Mouse (Mus musculus) limb, embryonic 14.5 days (tissue): ENCODE results near the gene Pik3r1. TPM values are rescaled to one million over a fixed set of nuclear protein-coding genes. Genes with fewer than 3 reads are reported as not detected.

Experiments
- ATAC-seq: fragments of 200-750 bp; cut with Nextera tagmentation; 2 replicates; pipeline ENCODE4 v1.8.0; 2017; ENCODE audit warnings: low read depth, moderate number of reproducible peaks, moderate TSS enrichment; ENCODE audit not compliant: low FRiP score
- DNase-seq: peaks from one replicate; pipeline ENCODE4 v3.0.0-alpha.2; 2015; ENCODE audit warnings: low spot score
- H3K27ac ChIP-seq: fragments of 300-500 bp; sonication (generic); replicated peaks from 2 replicates; pipeline ENCODE4 v1.5.1; 2014; ENCODE audit warnings: low read depth, mild to moderate bottlenecking, low read length, moderate library complexity, mixed read lengths
- H3K27me3 ChIP-seq: fragments of 300-500 bp; sonication (generic); 2 replicates; pipeline ENCODE4 v1.6.1; 2014; ENCODE audit warnings: low read length, mixed read lengths; ENCODE audit not compliant: control insufficient read depth, insufficient read depth
- H3K36me3 ChIP-seq: fragments of 300-500 bp; sonication (generic); 2 replicates; pipeline ENCODE4 v1.6.1; 2014; ENCODE audit warnings: mild to moderate bottlenecking, low read length, moderate library complexity, mixed read lengths; ENCODE audit not compliant: control insufficient read depth, insufficient read depth
- H3K4me1 ChIP-seq: fragments of 300-500 bp; sonication (generic); 2 replicates; pipeline ENCODE4 v1.6.1; 2014; ENCODE audit warnings: antibody characterized with exemption, low read length, mixed read lengths; ENCODE audit not compliant: control insufficient read depth, insufficient read depth
- H3K4me2 ChIP-seq: fragments of 300-500 bp; sonication (generic); replicated peaks from 2 replicates; pipeline ENCODE4 v1.6.1; 2014; ENCODE audit warnings: low read depth, mild to moderate bottlenecking, low read length, moderate library complexity; ENCODE audit not compliant: severe bottlenecking
- H3K4me3 ChIP-seq: fragments of 300-500 bp; sonication (generic); replicated peaks from 2 replicates; pipeline ENCODE4 v1.5.1; 2014; ENCODE audit warnings: low read length
- H3K9ac ChIP-seq: fragments of 300-500 bp; sonication (generic); 2 replicates; pipeline ENCODE4 v1.6.1; 2014; ENCODE audit warnings: mild to moderate bottlenecking, low read depth, low read length, moderate library complexity; ENCODE audit not compliant: severe bottlenecking
- H3K9me3 ChIP-seq: fragments of 300-500 bp; sonication (generic); 2 replicates; pipeline ENCODE4 v1.6.1; 2016; ENCODE audit warnings: low read length; ENCODE audit not compliant: control insufficient read depth
- POLR2A ChIP-seq: fragments of 200-500 bp; IDR thresholded peaks from 2 replicates; pipeline ENCODE4 v1.8.0; 2012; ENCODE audit warnings: inconsistent platforms, mild to moderate bottlenecking, moderate library complexity, borderline replicate concordance; ENCODE audit not compliant: insufficient read depth, insufficient read length; ENCODE audit errors: extremely low read depth
- WGBS: fragments of 180-500 bp; shearing (Covaris S2); extraction: QIAGEN DNeasy Blood & Tissue Kit; methylation state at CpG from one replicate; pipeline ENCODE4 v1.1.7; 2014; 5-methylcytosine and 5-hydroxymethylcytosine counted together
- polyA plus RNA-seq, 2 experiments: library from polyadenylated mRNA; depleted of rRNA in 1 of 2; stranded (reverse) in 1 of 2; unstranded in 1 of 2; fragments of >200 nt; fragmentation: Nextera tagmentation in 1 of 2; extraction: Ambion mirVana in 1 of 2; gene quantifications; 2 replicates each; pipeline versions ENCODE4 v1.2.1 to v1.2.3; 2012 to 2014

Gene Pik3r1
- polyA plus RNA-seq, 2 experiments: 29.2 to 62.2 TPM

DNA sequence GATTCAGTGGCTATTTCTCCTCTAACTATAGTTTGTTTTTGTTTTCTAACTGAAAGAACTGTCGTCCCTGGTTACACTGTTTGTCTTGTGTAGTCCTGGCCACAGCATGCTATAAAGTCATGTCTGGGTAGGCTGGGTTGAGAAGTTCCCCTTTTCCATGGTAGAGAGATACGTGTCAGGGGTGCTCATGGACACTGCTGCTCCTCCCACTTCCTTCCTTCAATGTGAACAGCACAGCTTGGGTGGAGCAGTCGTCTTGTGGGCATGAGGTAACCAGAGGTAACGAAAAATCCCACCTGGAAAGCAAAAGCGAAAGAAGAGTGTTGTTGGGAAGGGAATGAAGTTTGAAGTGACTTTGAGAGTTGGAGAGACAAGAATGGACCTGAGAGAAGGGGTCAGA, 104.0 kb downstream of the Pik3r1 start:
- no peak for ATAC-seq
- Histone ChIP-seq H3K27ac (no peak overlapping the region), H3K4me1 (no peaks in the 10 kb centered on the region), H3K9ac (no peak overlapping the region), H3K4me3 (no peak overlapping the region), H3K36me3 (no peaks in the 10 kb centered on the region), H3K27me3 (no peaks in the 10 kb centered on the region), H3K4me2 (no peak overlapping the region), H3K9me3 (0 out of 2 replicates have a peak, but pooled peaks cover 6% of the 10 kb centered on the region)
- WGBS: 82% methylated on average over 5 of the region's 5 CpGs
- DNase-seq: no peak
- TF ChIP-seq POLR2A: no peak

GRCm38 (mm10) chr13:101662900-101663299, 105.1 kb downstream of the Pik3r1 start:
- no peak overlapping the region for H3K4me2 ChIP-seq
- H3K27ac ChIP-seq: no peak overlapping the region
- TF ChIP-seq POLR2A: no peak
- no peaks in the 10 kb centered on the region for H3K27me3 ChIP-seq
- no peaks in the 10 kb centered on the region for H3K36me3 ChIP-seq
- no peak overlapping the region for H3K4me3 ChIP-seq
- no peak overlapping the region for H3K9ac ChIP-seq
- H3K4me1 ChIP-seq: no peaks in the 10 kb centered on the region
- WGBS: 71% methylated on average over 1 of the region's 1 CpGs
- 0 out of 2 replicates have a peak, but pooled peaks cover 2% of the 10 kb centered on the region for H3K9me3 ChIP-seq
- DNase-seq (peak; percentile 21), ATAC-seq (no peak)

DNA sequence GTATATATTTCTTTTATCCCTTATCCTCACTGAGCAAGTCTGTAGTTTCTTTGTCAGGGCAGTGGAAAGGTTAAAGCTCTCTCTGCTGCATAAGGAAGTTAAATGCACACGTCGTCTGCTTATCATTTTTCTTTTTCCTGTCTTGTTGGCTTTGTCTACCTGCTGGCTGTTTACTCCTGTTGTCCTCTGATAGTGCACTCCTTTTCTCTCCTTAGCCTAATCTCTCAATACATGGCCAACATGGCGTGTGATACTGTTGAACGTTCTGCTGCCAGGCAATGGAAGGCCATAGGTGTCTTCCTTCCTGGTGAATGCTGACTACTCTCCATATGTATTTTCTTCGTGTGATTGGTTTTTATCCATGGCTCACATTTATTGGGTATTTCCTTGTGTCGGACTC, 106.5 kb downstream of the Pik3r1 start:
- DNase-seq (no peak), ATAC-seq (no peak)
- no peak overlapping the region for H3K27ac ChIP-seq
- 86% methylated on average over 6 of the region's 6 CpGs for whole genome bisulfite sequencing
- no peak for TF ChIP-seq POLR2A
- H3K4me1 ChIP-seq: no peaks in the 10 kb centered on the region
- no peak overlapping the region for H3K4me3 ChIP-seq
- H3K27me3 ChIP-seq: no peaks in the 10 kb centered on the region
- no peak overlapping the region for H3K4me2 ChIP-seq
- no peaks in the 10 kb centered on the region for H3K9me3 ChIP-seq
- no peak overlapping the region for H3K9ac ChIP-seq
- H3K36me3 ChIP-seq: no peaks in the 10 kb centered on the region

DNA sequence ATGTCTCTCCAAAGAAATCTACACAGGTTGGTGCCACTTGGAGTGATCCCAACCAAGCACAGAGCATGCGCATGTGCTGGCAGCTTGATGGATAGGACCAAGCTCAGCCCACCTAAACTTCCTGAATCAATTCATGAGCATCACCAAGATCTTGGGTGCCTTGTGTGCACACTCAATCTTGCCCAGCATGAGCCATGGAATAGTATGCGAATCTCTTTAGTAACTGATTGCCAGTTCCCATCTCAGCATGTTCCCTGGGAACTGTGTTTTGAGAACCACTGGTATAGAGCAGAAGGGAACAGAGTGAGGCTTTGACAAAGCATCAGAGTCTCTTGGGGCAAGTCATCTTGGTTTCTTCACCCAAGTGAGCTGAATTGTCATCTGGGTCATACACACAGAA, 107.8 kb downstream of the Pik3r1 start:
- DNase-seq (no peak), ATAC-seq (no peak)
- no peaks in the 10 kb centered on the region for H3K36me3 ChIP-seq
- H3K9me3 ChIP-seq: no peaks in the 10 kb centered on the region
- H3K27ac ChIP-seq: no peak overlapping the region
- 100% methylated on average over 2 of the region's 2 CpGs for WGBS
- no peak for TF ChIP-seq POLR2A
- H3K27me3 ChIP-seq: no peaks in the 10 kb centered on the region
- no peak overlapping the region for H3K9ac ChIP-seq
- H3K4me1 ChIP-seq: no peaks in the 10 kb centered on the region
- no peak overlapping the region for H3K4me3 ChIP-seq
- no peak overlapping the region for H3K4me2 ChIP-seq

DNA sequence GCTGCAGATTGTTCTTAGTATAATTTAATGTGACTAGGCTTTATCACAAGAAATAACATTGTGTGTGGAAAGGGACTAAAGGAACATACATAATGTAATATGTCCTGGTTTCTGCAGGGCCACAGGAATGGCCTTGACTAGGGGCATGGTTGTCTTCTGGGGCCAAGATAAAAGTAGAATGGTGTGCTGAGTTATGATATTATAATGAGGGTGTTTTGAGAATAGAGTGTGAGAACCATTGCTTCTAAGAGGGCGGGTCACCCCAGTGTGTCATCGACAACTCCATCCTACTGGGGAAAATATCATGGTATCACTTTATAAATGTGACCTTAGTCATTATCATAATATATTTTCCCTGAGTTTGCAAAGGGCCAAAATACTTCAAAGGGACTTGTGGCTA, 115.9 kb downstream of the Pik3r1 start:
- no peak overlapping the region for H3K9ac ChIP-seq
- H3K4me1 ChIP-seq: no peaks in the 10 kb centered on the region
- no peak for DNase-seq
- H3K9me3 ChIP-seq: no peaks in the 10 kb centered on the region
- 93% methylated on average over 2 of the region's 2 CpGs for WGBS
- H3K4me3 ChIP-seq: no peak overlapping the region
- H3K36me3 ChIP-seq: no peaks in the 10 kb centered on the region
- no peak overlapping the region for H3K4me2 ChIP-seq
- TF ChIP-seq POLR2A: no peak
- H3K27me3 ChIP-seq: no peaks in the 10 kb centered on the region
- no peak for ATAC-seq
- no peak overlapping the region for H3K27ac ChIP-seq

DNA sequence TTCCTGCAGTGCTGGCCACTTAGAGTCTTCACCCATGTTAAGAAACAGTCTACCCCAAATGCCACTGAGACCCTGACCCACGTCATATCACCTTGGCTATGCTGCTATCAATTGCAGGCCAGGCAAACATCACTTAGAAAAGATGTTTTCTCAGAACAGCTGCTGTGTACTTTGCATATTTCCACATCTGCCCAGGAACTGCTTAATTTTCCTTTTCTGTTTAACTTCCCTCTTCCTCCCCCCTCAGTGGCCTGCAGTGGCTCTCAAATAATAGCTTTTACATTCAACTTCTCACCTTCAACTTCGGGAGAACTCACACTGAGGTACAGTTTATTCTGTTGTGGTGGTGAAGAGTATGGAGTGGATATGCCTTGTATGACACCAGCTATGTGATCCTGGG, 126.4 kb downstream of the Pik3r1 start:
- H3K4me2 ChIP-seq: no peak overlapping the region
- no peak overlapping the region for H3K27ac ChIP-seq
- no peaks in the 10 kb centered on the region for H3K4me1 ChIP-seq
- H3K9me3 ChIP-seq: no peaks in the 10 kb centered on the region
- ATAC-seq (no peak), DNase-seq (no peak)
- no peak overlapping the region for H3K4me3 ChIP-seq
- no peak overlapping the region for H3K9ac ChIP-seq
- 81% methylated on average over 2 of the region's 2 CpGs for WGBS
- no peaks in the 10 kb centered on the region for H3K27me3 ChIP-seq
- no peaks in the 10 kb centered on the region for H3K36me3 ChIP-seq
- no peak for TF ChIP-seq POLR2A
